Mouse (Mus musculus): ENCODE data around the gene Tmem116. TPM values are rescaled to one million over a fixed set of nuclear protein-coding genes. Genes with fewer than 3 reads are reported as not detected.
A peak's percentile ranks its signal among the peaks of the same experiment; 100 is the strongest.

Tmem116 gene
- 1.9 and 2.2 TPM in 2 replicates for polyA plus RNA-seq (2015; fragmentation: Nextera tagmentation; extraction: Ambion mirVana)

- H3K9me3 ChIP-seq (replicated peaks; ENCODE audit: control insufficient read depth, low read length, poor library complexity, severe bottlenecking): no peaks in the 10 kb centered on the region
- under 1% methylated on average over 17 of the region's 17 CpGs for WGBS
- H3K4me2 ChIP-seq (ENCODE audit: low read length): peak within 1 kb of the TSS; percentile 81
- H3K4me3 ChIP-seq (ENCODE audit: low read depth, low read length): peak within 1 kb of the TSS; percentile 81
- ATAC-seq: peak; percentile 46
- peaks cover 11% of the 10 kb centered on the region for H3K4me1 ChIP-seq (ENCODE audit: control insufficient read depth, insufficient read depth, low read length)
- H3K36me3 ChIP-seq (ENCODE audit: control insufficient read depth, insufficient read depth, low read length): peaks cover 11% of the 10 kb centered on the region
- peak within 1 kb of the TSS; percentile 94 for H3K27ac ChIP-seq (ENCODE audit: low read length)
- no peaks in the 10 kb centered on the region for H3K27me3 ChIP-seq (ENCODE audit: control insufficient read depth, insufficient read depth, low read depth, low read length)
- H3K9ac ChIP-seq (ENCODE audit: low read depth, low read length): peak within 1 kb of the TSS; percentile 91
Measured at GRCm38 (mm10) chr5:121451644-121452025, at the start of gene Tmem116. Gene Tmem116, plus strand, starts transcription at chr5:121451893.

GRCm38 (mm10) chr5:121407856-121408255 lies 43.8 kb upstream of the Tmem116 start:
- WGBS: 89% methylated on average over 8 of the region's 8 CpGs
- Histone ChIP-seq H3K4me3 (ENCODE audit: low read depth, low read length) (no peak overlapping the region), H3K27me3 (ENCODE audit: control insufficient read depth, insufficient read depth, low read depth, low read length) (no peaks in the 10 kb centered on the region), H3K4me1 (ENCODE audit: control insufficient read depth, insufficient read depth, low read length) (no peaks in the 10 kb centered on the region), H3K36me3 (ENCODE audit: control insufficient read depth, insufficient read depth, low read length) (peaks cover 19% of the 10 kb centered on the region), H3K9ac (ENCODE audit: low read depth, low read length) (no peak overlapping the region), H3K27ac (ENCODE audit: low read length) (no peak overlapping the region), H3K4me2 (ENCODE audit: low read length) (no peak overlapping the region), H3K9me3 (replicated peaks; ENCODE audit: control insufficient read depth, low read length, poor library complexity, severe bottlenecking) (no peaks in the 10 kb centered on the region)
- no peak for ATAC-seq

GRCm38 (mm10) chr5:121410975-121411374 lies 40.7 kb upstream of the Tmem116 start:
- peaks cover 41% of the 10 kb centered on the region for H3K36me3 ChIP-seq (ENCODE audit: control insufficient read depth, insufficient read depth, low read length)
- no peaks in the 10 kb centered on the region for H3K4me1 ChIP-seq (ENCODE audit: control insufficient read depth, insufficient read depth, low read length)
- no peak overlapping the region for H3K9ac ChIP-seq (ENCODE audit: low read depth, low read length)
- WGBS: 96% methylated on average over 4 of the region's 4 CpGs
- H3K4me2 ChIP-seq (ENCODE audit: low read length): no peak overlapping the region
- no peaks in the 10 kb centered on the region for H3K9me3 ChIP-seq (replicated peaks; ENCODE audit: control insufficient read depth, low read length, poor library complexity, severe bottlenecking)
- H3K4me3 ChIP-seq (ENCODE audit: low read depth, low read length): no peak overlapping the region
- H3K27ac ChIP-seq (ENCODE audit: low read length): no peak overlapping the region
- ATAC-seq: no peak
- H3K27me3 ChIP-seq (ENCODE audit: control insufficient read depth, insufficient read depth, low read depth, low read length): no peaks in the 10 kb centered on the region

GRCm38 (mm10) chr5:121420721-121421120 lies 31.0 kb upstream of the Tmem116 start:
- ATAC-seq: no peak
- Histone ChIP-seq H3K9me3 (replicated peaks; ENCODE audit: control insufficient read depth, low read length, poor library complexity, severe bottlenecking) (no peaks in the 10 kb centered on the region), H3K27me3 (ENCODE audit: control insufficient read depth, insufficient read depth, low read depth, low read length) (no peaks in the 10 kb centered on the region), H3K9ac (ENCODE audit: low read depth, low read length) (no peak overlapping the region), H3K4me1 (ENCODE audit: control insufficient read depth, insufficient read depth, low read length) (no peaks in the 10 kb centered on the region), H3K4me3 (ENCODE audit: low read depth, low read length) (no peak overlapping the region), H3K4me2 (ENCODE audit: low read length) (no peak overlapping the region), H3K36me3 (ENCODE audit: control insufficient read depth, insufficient read depth, low read length) (peaks cover 63% of the 10 kb centered on the region), H3K27ac (ENCODE audit: low read length) (no peak overlapping the region)
- 94% methylated on average over 9 of the region's 9 CpGs for WGBS

GRCm38 (mm10) chr5:121422787-121423186 lies 28.9 kb upstream of the Tmem116 start:
- ATAC-seq: no peak
- Histone ChIP-seq H3K9me3 (replicated peaks; ENCODE audit: control insufficient read depth, low read length, poor library complexity, severe bottlenecking) (no peaks in the 10 kb centered on the region), H3K4me1 (ENCODE audit: control insufficient read depth, insufficient read depth, low read length) (no peaks in the 10 kb centered on the region), H3K4me3 (ENCODE audit: low read depth, low read length) (no peak overlapping the region), H3K4me2 (ENCODE audit: low read length) (no peak overlapping the region), H3K9ac (ENCODE audit: low read depth, low read length) (no peak overlapping the region), H3K27ac (ENCODE audit: low read length) (no peak overlapping the region), H3K36me3 (ENCODE audit: control insufficient read depth, insufficient read depth, low read length) (peaks cover 59% of the 10 kb centered on the region), H3K27me3 (ENCODE audit: control insufficient read depth, insufficient read depth, low read depth, low read length) (no peaks in the 10 kb centered on the region)
- WGBS: 94% methylated on average over 6 of the region's 6 CpGs

GRCm38 (mm10) chr5:121423297-121423696 lies 28.4 kb upstream of the Tmem116 start:
- no peak for ATAC-seq
- H3K4me1 ChIP-seq (ENCODE audit: control insufficient read depth, insufficient read depth, low read length): no peaks in the 10 kb centered on the region
- 92% methylated on average over 10 of the region's 10 CpGs for WGBS
- no peak overlapping the region for H3K4me3 ChIP-seq (ENCODE audit: low read depth, low read length)
- H3K9ac ChIP-seq (ENCODE audit: low read depth, low read length): no peak overlapping the region
- H3K27me3 ChIP-seq (ENCODE audit: control insufficient read depth, insufficient read depth, low read depth, low read length): no peaks in the 10 kb centered on the region
- H3K27ac ChIP-seq (ENCODE audit: low read length): no peak overlapping the region
- H3K4me2 ChIP-seq (ENCODE audit: low read length): no peak overlapping the region
- no peaks in the 10 kb centered on the region for H3K9me3 ChIP-seq (replicated peaks; ENCODE audit: control insufficient read depth, low read length, poor library complexity, severe bottlenecking)
- peaks cover 58% of the 10 kb centered on the region for H3K36me3 ChIP-seq (ENCODE audit: control insufficient read depth, insufficient read depth, low read length)

GRCm38 (mm10) chr5:121428954-121429353 lies 22.7 kb upstream of the Tmem116 start:
- no peak for ATAC-seq
- Histone ChIP-seq H3K4me1 (ENCODE audit: control insufficient read depth, insufficient read depth, low read length) (no peaks in the 10 kb centered on the region), H3K36me3 (ENCODE audit: control insufficient read depth, insufficient read depth, low read length) (peaks cover 60% of the 10 kb centered on the region), H3K27me3 (ENCODE audit: control insufficient read depth, insufficient read depth, low read depth, low read length) (no peaks in the 10 kb centered on the region), H3K9me3 (replicated peaks; ENCODE audit: control insufficient read depth, low read length, poor library complexity, severe bottlenecking) (no peaks in the 10 kb centered on the region), H3K4me3 (ENCODE audit: low read depth, low read length) (no peak overlapping the region), H3K9ac (ENCODE audit: low read depth, low read length) (no peak overlapping the region), H3K27ac (ENCODE audit: low read length) (no peak overlapping the region), H3K4me2 (ENCODE audit: low read length) (no peak overlapping the region)
- 73% methylated on average over 3 of the region's 3 CpGs for WGBS

- 92% methylated on average over 5 of the region's 5 CpGs for WGBS
- H3K4me1 ChIP-seq (ENCODE audit: control insufficient read depth, insufficient read depth, low read length): no peaks in the 10 kb centered on the region
- no peaks in the 10 kb centered on the region for H3K9me3 ChIP-seq (replicated peaks; ENCODE audit: control insufficient read depth, low read length, poor library complexity, severe bottlenecking)
- H3K9ac ChIP-seq (ENCODE audit: low read depth, low read length): no peak overlapping the region
- no peak overlapping the region for H3K4me2 ChIP-seq (ENCODE audit: low read length)
- H3K36me3 ChIP-seq (ENCODE audit: control insufficient read depth, insufficient read depth, low read length): peaks cover 59% of the 10 kb centered on the region
- no peak for ATAC-seq
- no peaks in the 10 kb centered on the region for H3K27me3 ChIP-seq (ENCODE audit: control insufficient read depth, insufficient read depth, low read depth, low read length)
- no peak overlapping the region for H3K4me3 ChIP-seq (ENCODE audit: low read depth, low read length)
- H3K27ac ChIP-seq (ENCODE audit: low read length): no peak overlapping the region
Measured at GRCm38 (mm10) chr5:121438131-121438530, 13.6 kb upstream of the Tmem116 start.

GRCm38 (mm10) chr5:121438756-121439155 lies 12.9 kb upstream of the Tmem116 start:
- H3K4me3 ChIP-seq (ENCODE audit: low read depth, low read length): no peak overlapping the region
- peaks cover 58% of the 10 kb centered on the region for H3K36me3 ChIP-seq (ENCODE audit: control insufficient read depth, insufficient read depth, low read length)
- H3K9ac ChIP-seq (ENCODE audit: low read depth, low read length): no peak overlapping the region
- H3K9me3 ChIP-seq (replicated peaks; ENCODE audit: control insufficient read depth, low read length, poor library complexity, severe bottlenecking): no peaks in the 10 kb centered on the region
- ATAC-seq: no peak
- 94% methylated on average over 11 of the region's 11 CpGs for WGBS
- H3K4me1 ChIP-seq (ENCODE audit: control insufficient read depth, insufficient read depth, low read length): no peaks in the 10 kb centered on the region
- H3K27me3 ChIP-seq (ENCODE audit: control insufficient read depth, insufficient read depth, low read depth, low read length): no peaks in the 10 kb centered on the region
- no peak overlapping the region for H3K27ac ChIP-seq (ENCODE audit: low read length)
- no peak overlapping the region for H3K4me2 ChIP-seq (ENCODE audit: low read length)

Measured in midbrain, embryonic 16.5 days (tissue).